28 mouse cellular contexts compared by ENCODE assay signal in genomic region chr7:13042511-13042910, GRCm38 (mm10). TPM values are rescaled to one million over a fixed set of nuclear protein-coding genes. Genes with fewer than 3 reads are reported as not detected.
A peak's percentile ranks its signal among the peaks of the same experiment; 100 is the strongest.
DNase-seq lines count a peak whose midpoint lies in the region; ATAC-seq and TF ChIP-seq lines count a peak whose summit lies in the region.
"Had no signal": no experiment of that assay in that cellular context is flagged by ENCODE, and none has a peak within 500 bp of the region (broad histone marks: within the 10 kb centered on the region; RNA-seq: fewer than 3 reads in every experiment).

No protein-coding gene starts in this region.

- no peak for TF ChIP-seq CTCF in cerebellum, adult 2 months (IDR thresholded peaks at IDR 0.05; ENCODE audit: borderline replicate concordance, insufficient read depth, low read depth, low read length)
- no peak for TF ChIP-seq CTCF in forebrain, postnatal 0 days (IDR thresholded peaks at IDR 0.05; ENCODE audit: low read depth)
- TF ChIP-seq CTCF in intestine, postnatal 0 days (IDR thresholded peaks at IDR 0.05; ENCODE audit: low read depth), result no peak

- H3K9me3 ChIP-seq in forebrain, postnatal 0 days (ENCODE audit: low read length), result no peaks in the 10 kb centered on the region
- H3K9me3 ChIP-seq in forebrain, embryonic 12.5 days, result 0 out of 2 replicates have a peak, but pooled peaks cover 5% of the 10 kb centered on the region
- peaks cover 6% of the 10 kb centered on the region; the same call in 1 of the 2 replicates for H3K9me3 ChIP-seq in intestine, embryonic 14.5 days (ENCODE audit: control insufficient read depth, low read length)
- H3K9me3 ChIP-seq in intestine, postnatal 0 days (ENCODE audit: control insufficient read depth), result no peaks in the 10 kb centered on the region
- H3K9me3 ChIP-seq in midbrain, embryonic 11.5 days (ENCODE audit: control insufficient read depth, low read length), result no peaks in the 10 kb centered on the region
- H3K9me3 ChIP-seq in midbrain, embryonic 14.5 days (ENCODE audit: control insufficient read depth, low read length), result peaks cover 4% of the 10 kb centered on the region; the same call in 1 of the 2 replicates
- H3K9me3 ChIP-seq: embryonic facial prominence, embryonic 13.5 days; forebrain, embryonic 13.5 days had no signal

- H3K9ac ChIP-seq in forebrain, postnatal 0 days, result 0 out of 2 replicates have a peak overlapping the region, but pooled peaks have one; percentile 1
- H3K9ac ChIP-seq in forebrain, embryonic 12.5 days, result no peak overlapping the region
- H3K9ac ChIP-seq in intestine, embryonic 14.5 days (ENCODE audit: low read length), result no peak overlapping the region
- no peak overlapping the region for H3K9ac ChIP-seq in intestine, postnatal 0 days (ENCODE audit: low read depth, low read length)
- no peak overlapping the region for H3K9ac ChIP-seq in midbrain, embryonic 11.5 days (ENCODE audit: low read length)
- H3K9ac ChIP-seq in midbrain, embryonic 14.5 days (replicated peaks; ENCODE audit: low read length), result no peak overlapping the region

- ATAC-seq in forebrain, postnatal 0 days, result no peak
- no peak for ATAC-seq in forebrain, embryonic 12.5 days (ENCODE audit: low FRiP score)
- ATAC-seq in intestine, embryonic 14.5 days (replicated peaks; ENCODE audit: low FRiP score, low TSS enrichment, low read depth), result no peak
- no peak for ATAC-seq in intestine, postnatal 0 days
- ATAC-seq in midbrain, embryonic 11.5 days (ENCODE audit: low FRiP score), result no peak
- no peak for ATAC-seq in midbrain, embryonic 14.5 days (ENCODE audit: low FRiP score, low TSS enrichment)
- ATAC-seq: forebrain, embryonic 13.5 days; forebrain, embryonic 16.5 days; intestine, embryonic 16.5 days; Patski had no signal

- no peaks in the 10 kb centered on the region for H3K27me3 ChIP-seq in cerebellum, adult 2 months (ENCODE audit: control insufficient read depth, insufficient read depth, low read length)
- H3K27me3 ChIP-seq in forebrain, postnatal 0 days (ENCODE audit: insufficient read depth, low read length), result peaks cover 10% of the 10 kb centered on the region
- peaks cover 53% of the 10 kb centered on the region for H3K27me3 ChIP-seq in forebrain, embryonic 12.5 days
- H3K27me3 ChIP-seq in intestine, embryonic 14.5 days (replicated peaks; ENCODE audit: control insufficient read depth, insufficient read depth, low read length), result peaks cover 42% of the 10 kb centered on the region
- peaks cover 29% of the 10 kb centered on the region for H3K27me3 ChIP-seq in intestine, postnatal 0 days (replicated peaks; ENCODE audit: control insufficient read depth, insufficient read depth, low read length)
- H3K27me3 ChIP-seq in midbrain, embryonic 11.5 days (ENCODE audit: control insufficient read depth, insufficient read depth, low read length), result peaks cover 36% of the 10 kb centered on the region
- H3K27me3 ChIP-seq in midbrain, embryonic 14.5 days (ENCODE audit: control insufficient read depth, insufficient read depth, low read length), result peaks cover 38% of the 10 kb centered on the region
- H3K27me3 ChIP-seq: CH12.LX, Patski had no signal

- no peak for TF ChIP-seq POLR2A in cerebellum, adult 2 months (IDR thresholded peaks at IDR 0.05; ENCODE audit: borderline replicate concordance, insufficient read depth, low read length)

- WGBS in cerebellum, adult 2 months, result 77% methylated on average over 6 of the region's 6 CpGs
- 81% methylated on average over 6 of the region's 6 CpGs for WGBS in forebrain, postnatal 0 days
- WGBS in forebrain, embryonic 12.5 days, result 77% methylated on average over 6 of the region's 6 CpGs
- 74% methylated on average over 6 of the region's 6 CpGs for WGBS in intestine, embryonic 14.5 days
- 79% methylated on average over 6 of the region's 6 CpGs for WGBS in intestine, postnatal 0 days
- WGBS in midbrain, embryonic 11.5 days, result 74% methylated on average over 6 of the region's 6 CpGs
- WGBS in midbrain, embryonic 14.5 days, result 80% methylated on average over 6 of the region's 6 CpGs

- no peaks in the 10 kb centered on the region for H3K36me3 ChIP-seq in forebrain, postnatal 0 days (ENCODE audit: insufficient read depth)
- H3K36me3 ChIP-seq in forebrain, embryonic 12.5 days (replicated peaks), result no peaks in the 10 kb centered on the region
- H3K36me3 ChIP-seq in intestine, embryonic 14.5 days (ENCODE audit: control insufficient read depth, insufficient read depth, low read length), result no peaks in the 10 kb centered on the region
- no peaks in the 10 kb centered on the region for H3K36me3 ChIP-seq in intestine, postnatal 0 days (ENCODE audit: control insufficient read depth, insufficient read depth)
- H3K36me3 ChIP-seq in midbrain, embryonic 11.5 days (ENCODE audit: control insufficient read depth, insufficient read depth, low read length), result no peaks in the 10 kb centered on the region
- H3K36me3 ChIP-seq in midbrain, embryonic 14.5 days (ENCODE audit: control insufficient read depth, insufficient read depth, low read length), result no peaks in the 10 kb centered on the region
- H3K36me3 ChIP-seq: embryonic facial prominence, embryonic 10.5 days; embryonic facial prominence, embryonic 13.5 days; hindbrain, embryonic 13.5 days had no signal

- DNase-seq in cerebellum, adult 2 months, result no peak
- DNase-seq in cerebellum, adult 18-20 months, result no peak
- no peak for DNase-seq in forebrain, postnatal 0 days
- DNase-seq in intestine, embryonic 14.5 days (ENCODE audit: low spot score), result peak; percentile 47
- peak; percentile 90 for DNase-seq in midbrain, embryonic 11.5 days (ENCODE audit: low spot score, missing footprints)
- no peak for DNase-seq in midbrain, embryonic 14.5 days
- DNase-seq: adrenal gland, postnatal 10 days; adrenal gland, postnatal 36 days; B cell, adult 2 months; embryo, embryonic 11 days; gastrocnemius, adult 2 months; gastrocnemius, postnatal 14 days; heart, adult 18-20 months; heart, postnatal 14 days; heart, postnatal 4 days; kidney, adult 2 months had no signal

- no peak overlapping the region for H3K4me2 ChIP-seq in forebrain, postnatal 0 days (ENCODE audit: low read depth)
- H3K4me2 ChIP-seq in forebrain, embryonic 12.5 days, result no peak overlapping the region
- H3K4me2 ChIP-seq in intestine, embryonic 14.5 days (ENCODE audit: low read length), result no peak overlapping the region
- no peak overlapping the region for H3K4me2 ChIP-seq in intestine, postnatal 0 days (replicated peaks; ENCODE audit: low read depth)
- no peak overlapping the region for H3K4me2 ChIP-seq in midbrain, embryonic 11.5 days
- H3K4me2 ChIP-seq in midbrain, embryonic 14.5 days (ENCODE audit: low read length), result no peak overlapping the region

- H3K4me3 ChIP-seq in cerebellum, adult 2 months (replicated peaks; ENCODE audit: insufficient read depth, low read depth, low read length), result no peak overlapping the region
- H3K4me3 ChIP-seq in forebrain, postnatal 0 days (ENCODE audit: low read depth, low read length), result no peak overlapping the region
- no peak overlapping the region for H3K4me3 ChIP-seq in forebrain, embryonic 12.5 days (replicated peaks)
- no peak overlapping the region for H3K4me3 ChIP-seq in intestine, embryonic 14.5 days (ENCODE audit: low read depth, low read length)
- no peak overlapping the region for H3K4me3 ChIP-seq in intestine, postnatal 0 days (ENCODE audit: low read depth, low read length)
- H3K4me3 ChIP-seq in midbrain, embryonic 11.5 days (ENCODE audit: low read depth, low read length), result no peak overlapping the region
- no peak overlapping the region for H3K4me3 ChIP-seq in midbrain, embryonic 14.5 days (replicated peaks; ENCODE audit: low read depth, low read length)
- H3K4me3 ChIP-seq: erythroblast, embryonic 14.5 days; gastrocnemius, adult 2 months had no signal

- peak overlapping the region; percentile 86 for H3K27ac ChIP-seq in cerebellum, adult 2 months (ENCODE audit: insufficient read depth, low read length)
- no peak overlapping the region for H3K27ac ChIP-seq in forebrain, postnatal 0 days (ENCODE audit: low read depth, low read length)
- no peak overlapping the region for H3K27ac ChIP-seq in forebrain, embryonic 12.5 days
- no peak overlapping the region for H3K27ac ChIP-seq in intestine, embryonic 14.5 days (ENCODE audit: low read depth)
- no peak overlapping the region for H3K27ac ChIP-seq in intestine, postnatal 0 days (ENCODE audit: low read depth, low read length)
- no peak overlapping the region for H3K27ac ChIP-seq in midbrain, embryonic 11.5 days (ENCODE audit: low read depth, low read length)
- H3K27ac ChIP-seq in midbrain, embryonic 14.5 days (replicated peaks; ENCODE audit: low read depth, low read length), result no peak overlapping the region
- H3K27ac ChIP-seq: embryonic facial prominence, embryonic 10.5 days; embryonic facial prominence, embryonic 13.5 days; forebrain, embryonic 13.5 days; gastrocnemius, adult 2 months; heart, embryonic 13.5 days; hindbrain, embryonic 13.5 days had no signal

- H3K4me1 ChIP-seq in cerebellum, adult 2 months (ENCODE audit: control insufficient read depth, insufficient read depth, low read length), result peaks cover 22% of the 10 kb centered on the region
- H3K4me1 ChIP-seq in forebrain, postnatal 0 days (ENCODE audit: insufficient read depth), result peaks cover 7% of the 10 kb centered on the region
- H3K4me1 ChIP-seq in forebrain, embryonic 12.5 days, result peaks cover 24% of the 10 kb centered on the region
- H3K4me1 ChIP-seq in intestine, embryonic 14.5 days (replicated peaks; ENCODE audit: control insufficient read depth, insufficient read depth, low read length), result peaks cover 15% of the 10 kb centered on the region
- H3K4me1 ChIP-seq in intestine, postnatal 0 days (replicated peaks; ENCODE audit: control insufficient read depth, insufficient read depth, low read length), result peaks cover 11% of the 10 kb centered on the region; the same call in 1 of the 2 replicates
- peaks cover 19% of the 10 kb centered on the region for H3K4me1 ChIP-seq in midbrain, embryonic 11.5 days (ENCODE audit: control insufficient read depth, insufficient read depth, low read length)
- H3K4me1 ChIP-seq in midbrain, embryonic 14.5 days (ENCODE audit: control insufficient read depth, insufficient read depth, low read length), result peaks cover 7% of the 10 kb centered on the region

RNA-seq across cellular contexts. Expression of gene Ube2m, which starts 4.4 kb away (rescaled TPM):
- polyA plus RNA-seq in cerebellum, adult 2 months (2012; rRNA removed), result 376 and 405 TPM in 2 replicates
- 336 and 344 TPM in 2 replicates for total RNA-seq in forebrain, postnatal 0 days (2014; rRNA removed)
- polyA plus RNA-seq in forebrain, postnatal 0 days (2015; fragmentation: Nextera tagmentation; extraction: Ambion mirVana), result 130 and 132 TPM in 2 replicates
- polyA plus RNA-seq in forebrain, embryonic 12.5 days (2016; fragmentation: Nextera tagmentation; extraction: Ambion mirVana), result 107 and 154 TPM in 2 replicates
- 72.7 and 124 TPM in 2 replicates for polyA plus RNA-seq in intestine, embryonic 14.5 days (2014; fragmentation: Nextera tagmentation; extraction: Ambion mirVana)
- polyA plus RNA-seq in intestine, postnatal 0 days (2015; fragmentation: Nextera tagmentation; extraction: Ambion mirVana), result 96.8 and 107 TPM in 2 replicates
- 152 and 166 TPM in 2 replicates for polyA plus RNA-seq in midbrain, embryonic 11.5 days (2014; fragmentation: Nextera tagmentation; extraction: Ambion mirVana)
- 149 and 181 TPM in 2 replicates for polyA plus RNA-seq in midbrain, embryonic 14.5 days (2014; fragmentation: Nextera tagmentation; extraction: Ambion mirVana)

RNA-seq across cellular contexts. Expression of gene Chmp2a, which starts 7.9 kb away (rescaled TPM):
- 258 and 264 TPM in 2 replicates for polyA plus RNA-seq in cerebellum, adult 2 months (2012; rRNA removed)
- total RNA-seq in forebrain, postnatal 0 days (2014; rRNA removed), result 131 and 160 TPM in 2 replicates
- polyA plus RNA-seq in forebrain, postnatal 0 days (2015; fragmentation: Nextera tagmentation; extraction: Ambion mirVana), result 210 and 239 TPM in 2 replicates
- 127 and 132 TPM in 2 replicates for polyA plus RNA-seq in forebrain, embryonic 12.5 days (2016; fragmentation: Nextera tagmentation; extraction: Ambion mirVana)
- polyA plus RNA-seq in intestine, embryonic 14.5 days (2014; fragmentation: Nextera tagmentation; extraction: Ambion mirVana), result 157 and 161 TPM in 2 replicates
- 323 and 329 TPM in 2 replicates for polyA plus RNA-seq in intestine, postnatal 0 days (2015; fragmentation: Nextera tagmentation; extraction: Ambion mirVana)
- polyA plus RNA-seq in midbrain, embryonic 11.5 days (2014; fragmentation: Nextera tagmentation; extraction: Ambion mirVana), result 133 and 140 TPM in 2 replicates
- 188 and 205 TPM in 2 replicates for polyA plus RNA-seq in midbrain, embryonic 14.5 days (2014; fragmentation: Nextera tagmentation; extraction: Ambion mirVana)

RNA-seq across cellular contexts. Expression of gene Mzf1, which starts 12.1 kb away (rescaled TPM):
- polyA plus RNA-seq in cerebellum, adult 2 months (2012; rRNA removed), result 4.6 TPM in 2 replicates
- 11.8 and 15.1 TPM in 2 replicates for total RNA-seq in forebrain, postnatal 0 days (2014; rRNA removed)
- polyA plus RNA-seq in forebrain, postnatal 0 days (2015; fragmentation: Nextera tagmentation; extraction: Ambion mirVana), result 10.1 and 12.9 TPM in 2 replicates
- 5.3 and 5.4 TPM in 2 replicates for polyA plus RNA-seq in forebrain, embryonic 12.5 days (2016; fragmentation: Nextera tagmentation; extraction: Ambion mirVana)
- polyA plus RNA-seq in intestine, embryonic 14.5 days (2014; fragmentation: Nextera tagmentation; extraction: Ambion mirVana), result 2.5 and 2.7 TPM in 2 replicates
- polyA plus RNA-seq in intestine, postnatal 0 days (2015; fragmentation: Nextera tagmentation; extraction: Ambion mirVana), result 0.83 and 1.1 TPM in 2 replicates
- 1.3 and 2.7 TPM in 2 replicates for polyA plus RNA-seq in midbrain, embryonic 11.5 days (2014; fragmentation: Nextera tagmentation; extraction: Ambion mirVana)
- 6.1 and 7.6 TPM in 2 replicates for polyA plus RNA-seq in midbrain, embryonic 14.5 days (2014; fragmentation: Nextera tagmentation; extraction: Ambion mirVana)

RNA-seq across cellular contexts. Expression of gene Zbtb45, which starts 32.7 kb away (rescaled TPM):
- 31.9 and 33.5 TPM in 2 replicates for polyA plus RNA-seq in cerebellum, adult 2 months (2012; rRNA removed)
- 32.8 and 33.3 TPM in 2 replicates for total RNA-seq in forebrain, postnatal 0 days (2014; rRNA removed)
- 25.0 and 29.3 TPM in 2 replicates for polyA plus RNA-seq in forebrain, postnatal 0 days (2015; fragmentation: Nextera tagmentation; extraction: Ambion mirVana)
- polyA plus RNA-seq in forebrain, embryonic 12.5 days (2016; fragmentation: Nextera tagmentation; extraction: Ambion mirVana), result 34.9 and 35.9 TPM in 2 replicates
- polyA plus RNA-seq in intestine, embryonic 14.5 days (2014; fragmentation: Nextera tagmentation; extraction: Ambion mirVana), result 23.7 and 26.9 TPM in 2 replicates
- 11.2 and 11.6 TPM in 2 replicates for polyA plus RNA-seq in intestine, postnatal 0 days (2015; fragmentation: Nextera tagmentation; extraction: Ambion mirVana)
- 25.7 and 32.8 TPM in 2 replicates for polyA plus RNA-seq in midbrain, embryonic 11.5 days (2014; fragmentation: Nextera tagmentation; extraction: Ambion mirVana)
- 42.4 and 42.5 TPM in 2 replicates for polyA plus RNA-seq in midbrain, embryonic 14.5 days (2014; fragmentation: Nextera tagmentation; extraction: Ambion mirVana)

RNA-seq across cellular contexts. Expression of gene Trim28, which starts 43.6 kb away (rescaled TPM):
- 250 and 266 TPM in 2 replicates for polyA plus RNA-seq in cerebellum, adult 2 months (2012; rRNA removed)
- total RNA-seq in forebrain, postnatal 0 days (2014; rRNA removed), result 430 and 485 TPM in 2 replicates
- 209 and 211 TPM in 2 replicates for polyA plus RNA-seq in forebrain, postnatal 0 days (2015; fragmentation: Nextera tagmentation; extraction: Ambion mirVana)
- 370 and 396 TPM in 2 replicates for polyA plus RNA-seq in forebrain, embryonic 12.5 days (2016; fragmentation: Nextera tagmentation; extraction: Ambion mirVana)
- 390 and 414 TPM in 2 replicates for polyA plus RNA-seq in intestine, embryonic 14.5 days (2014; fragmentation: Nextera tagmentation; extraction: Ambion mirVana)
- 82.8 and 85.3 TPM in 2 replicates for polyA plus RNA-seq in intestine, postnatal 0 days (2015; fragmentation: Nextera tagmentation; extraction: Ambion mirVana)
- polyA plus RNA-seq in midbrain, embryonic 11.5 days (2014; fragmentation: Nextera tagmentation; extraction: Ambion mirVana), result 399 and 443 TPM in 2 replicates
- polyA plus RNA-seq in midbrain, embryonic 14.5 days (2014; fragmentation: Nextera tagmentation; extraction: Ambion mirVana), result 293 and 309 TPM in 2 replicates

Comparison
In these comparisons a context has a peak if more than half of its experiments do, and no peak if none do; other contexts are left out.
1. DNase-seq: peak in intestine, embryonic 14.5 days (single experiment) and midbrain, embryonic 11.5 days (single experiment); none in cerebellum, adult 2 months (0 of 2), cerebellum, adult 18-20 months (0 of 2), forebrain, postnatal 0 days (single experiment) and midbrain, embryonic 14.5 days (single experiment).